Mouse (Mus musculus) MEL (cell line): ENCODE results near the gene H1fx. TPM values are rescaled to one million over a fixed set of nuclear protein-coding genes. Genes with fewer than 3 reads are reported as not detected.

Experiments used
- DNase-seq: peaks from one replicate; pipeline ENCODE4 v3.0.0; 2011; ENCODE audit warnings: low read depth, low spot score
- H3K27ac ChIP-seq: 2 replicates; pipeline ENCODE4 v1.5.1; 2012; ENCODE audit warnings: low read depth, mild to moderate bottlenecking, control low read depth, low read length, moderate library complexity; ENCODE audit not compliant: control insufficient read depth
- H3K27me3 ChIP-seq, 2 experiments: fragments of 150-350 bp in 1 of 2; sonication (generic) in 1 of 2; 2 replicates each; pipeline ENCODE4 v1.6.1; 2012; ENCODE audit warnings: low read length in 2 of 2, mild to moderate bottlenecking in 2 of 2, improper control_type of control experiment in 1 of 2, moderate library complexity in 1 of 2; ENCODE audit not compliant: insufficient read depth in 2 of 2, control insufficient read depth in 1 of 2
- H3K36me3 ChIP-seq, 2 experiments: 2 replicates each; pipeline ENCODE4 v1.6.1; 2012 to 2014; ENCODE audit warnings: low read length in 2 of 2, improper control_type of control experiment in 1 of 2, inconsistent platforms in 1 of 2, mild to moderate bottlenecking in 1 of 2; ENCODE audit not compliant: insufficient read depth in 2 of 2, control insufficient read depth in 1 of 2
- H3K4me1 ChIP-seq, 2 experiments: fragments of 150-350 bp in 1 of 2; sonication (generic) in 1 of 2; 2 replicates each; pipeline ENCODE4 v1.6.1; 2012; ENCODE audit warnings: low read length in 2 of 2, improper control_type of control experiment in 1 of 2, mild to moderate bottlenecking in 1 of 2; ENCODE audit not compliant: insufficient read depth in 2 of 2, control insufficient read depth in 1 of 2
- H3K4me3 ChIP-seq, 2 experiments: fragments of 150-350 bp in 1 of 2; sonication (generic) in 1 of 2; 2 replicates each; pipeline ENCODE4 v1.5.1; 2012; ENCODE audit warnings: low read depth in 2 of 2, low read length in 2 of 2, mild to moderate bottlenecking in 2 of 2, moderate library complexity in 2 of 2, control low read depth in 1 of 2, improper control_type of control experiment in 1 of 2; ENCODE audit not compliant: control insufficient read depth in 1 of 2, insufficient read depth in 1 of 2
- H3K79me2 ChIP-seq: 2 replicates; pipeline ENCODE4 v1.6.1; 2012; ENCODE audit warnings: mild to moderate bottlenecking, low read length, moderate library complexity; ENCODE audit not compliant: control insufficient read depth, poor library complexity, insufficient read depth
- H3K9ac ChIP-seq: 2 replicates; pipeline ENCODE4 v1.6.1; 2012; ENCODE audit warnings: low read depth, mild to moderate bottlenecking, control low read depth, low read length, moderate library complexity; ENCODE audit not compliant: control insufficient read depth, poor library complexity, severe bottlenecking
- H3K9me3 ChIP-seq: fragments of 150-350 bp; sonication (generic); replicated peaks from 2 replicates; pipeline ENCODE4 v1.6.1; 2012; ENCODE audit warnings: mild to moderate bottlenecking, low read length, improper control_type of control experiment, moderate library complexity; ENCODE audit not compliant: insufficient read depth
- BHLHE40 ChIP-seq: IDR thresholded peaks from 2 replicates; pipeline ENCODE4 v1.6.1; 2012; ENCODE audit warnings: low read depth, mild to moderate bottlenecking, inconsistent platforms, low read length, improper control_type of control experiment, borderline replicate concordance
- CHD2 ChIP-seq: IDR thresholded peaks from 2 replicates; pipeline ENCODE4 v1.6.1; 2011; ENCODE audit warnings: low read length, improper control_type of control experiment
- CTCF ChIP-seq, 3 experiments: IDR thresholded peaks in 2 of 3; conservative IDR thresholded peaks in 1 of 3; 2 replicates each; pipeline ENCODE4 v1.5.1; 2011 to 2012; ENCODE audit warnings: low read length in 3 of 3, low read depth in 2 of 3, mild to moderate bottlenecking in 2 of 3, improper control_type of control experiment in 1 of 3, inconsistent platforms in 1 of 3, mixed read lengths in 1 of 3, moderate library complexity in 1 of 3; ENCODE audit not compliant: control insufficient read depth in 1 of 3, insufficient read depth in 1 of 3, poor library complexity in 1 of 3, severe bottlenecking in 1 of 3
- E2F4 ChIP-seq: IDR thresholded peaks from 2 replicates; pipeline ENCODE4 v1.6.1; 2011; ENCODE audit warnings: low read depth, low read length, improper control_type of control experiment, borderline replicate concordance
- ETS1 ChIP-seq: IDR thresholded peaks from 2 replicates; pipeline ENCODE4 v1.6.1; 2012; ENCODE audit warnings: low read depth, mild to moderate bottlenecking, inconsistent platforms, low read length, improper control_type of control experiment, moderate library complexity
- GABPA ChIP-seq: IDR thresholded peaks from 2 replicates; pipeline ENCODE4 v1.6.1; 2012; ENCODE audit warnings: low read depth, mild to moderate bottlenecking, inconsistent platforms, low read length, improper control_type of control experiment, moderate library complexity
- GATA1 ChIP-seq: IDR thresholded peaks from 2 replicates; pipeline ENCODE4 v1.6.1; 2011; ENCODE audit warnings: low read depth, low read length, improper control_type of control experiment
- HCFC1 ChIP-seq: IDR thresholded peaks from 2 replicates; pipeline ENCODE4 v1.6.1; 2012; ENCODE audit warnings: low read depth, mild to moderate bottlenecking, inconsistent platforms, low read length, improper control_type of control experiment, moderate library complexity
- KAT2A ChIP-seq: conservative IDR thresholded peaks from 2 replicates; pipeline ENCODE4 v1.6.1; 2012; ENCODE audit warnings: low read depth, low read length, improper control_type of control experiment, inconsistent platforms
- MAX ChIP-seq: IDR thresholded peaks from 2 replicates; pipeline ENCODE4 v1.6.1; 2011; ENCODE audit warnings: low read length, improper control_type of control experiment
- MXI1 ChIP-seq: IDR thresholded peaks from 2 replicates; pipeline ENCODE4 v1.6.1; 2011; ENCODE audit warnings: mild to moderate bottlenecking, low read depth, low read length, improper control_type of control experiment
- MYB ChIP-seq: IDR thresholded peaks from 2 replicates; pipeline ENCODE4 v1.6.1; 2011; ENCODE audit warnings: mild to moderate bottlenecking, low read depth, low read length, improper control_type of control experiment
- MYC ChIP-seq: IDR thresholded peaks from 2 replicates; pipeline ENCODE4 v1.6.1; 2011; ENCODE audit warnings: low read depth, mild to moderate bottlenecking, low read length, improper control_type of control experiment, moderate library complexity
- NELFE ChIP-seq: IDR thresholded peaks from 2 replicates; pipeline ENCODE4 v1.6.1; 2011; ENCODE audit warnings: low read depth, low read length, improper control_type of control experiment
- NRF1 ChIP-seq: IDR thresholded peaks from 2 replicates; pipeline ENCODE4 v1.6.1; 2014; ENCODE audit warnings: low read depth, mild to moderate bottlenecking, inconsistent platforms, low read length, improper control_type of control experiment, moderate library complexity; ENCODE audit not compliant: poor library complexity, insufficient read depth, severe bottlenecking
- POLR2A ChIP-seq, 2 experiments: IDR thresholded peaks; 2 replicates each; pipeline ENCODE4 v1.6.1; 2011 to 2012; ENCODE audit warnings: low read length in 2 of 2, mild to moderate bottlenecking in 2 of 2, control low read depth in 1 of 2, improper control_type of control experiment in 1 of 2, low read depth in 1 of 2, moderate library complexity in 1 of 2; ENCODE audit not compliant: control insufficient read depth in 1 of 2, insufficient read depth in 1 of 2, poor library complexity in 1 of 2
- POLR2AphosphoS5 ChIP-seq: IDR thresholded peaks from 2 replicates; pipeline ENCODE4 v1.6.1; 2012; ENCODE audit warnings: low read depth, borderline replicate concordance, mild to moderate bottlenecking, inconsistent platforms, low read length, moderate library complexity, mixed read lengths
- RCOR1 ChIP-seq: IDR thresholded peaks from 2 replicates; pipeline ENCODE4 v1.6.1; 2012; ENCODE audit warnings: low read depth, mild to moderate bottlenecking, inconsistent platforms, low read length, improper control_type of control experiment
- SIN3A ChIP-seq: IDR thresholded peaks from 2 replicates; pipeline ENCODE4 v1.6.1; 2012; ENCODE audit warnings: low read length, improper control_type of control experiment, inconsistent platforms
- SMC3 ChIP-seq: IDR thresholded peaks from 2 replicates; pipeline ENCODE4 v1.6.1; 2011; ENCODE audit warnings: low read depth, low read length, improper control_type of control experiment
- TAL1 ChIP-seq: IDR thresholded peaks from 2 replicates; pipeline ENCODE4 v1.6.1; 2012; ENCODE audit warnings: mild to moderate bottlenecking, inconsistent platforms, low read length, moderate library complexity, mixed read lengths
- TCF12 ChIP-seq: IDR thresholded peaks from 2 replicates; pipeline ENCODE4 v1.6.1; 2014; ENCODE audit warnings: low read depth, mild to moderate bottlenecking, inconsistent platforms, low read length, improper control_type of control experiment, moderate library complexity
- USF2 ChIP-seq, 2 experiments: IDR thresholded peaks; 2 replicates each; pipeline ENCODE4 v1.6.1; 2011 to 2012; ENCODE audit warnings: improper control_type of control experiment in 2 of 2, low read length in 2 of 2, borderline replicate concordance in 1 of 2, inconsistent platforms in 1 of 2, low read depth in 1 of 2, mild to moderate bottlenecking in 1 of 2; ENCODE audit not compliant: insufficient read depth in 1 of 2
- ZC3H11A ChIP-seq: IDR thresholded peaks from 2 replicates; pipeline ENCODE4 v1.6.1; 2012; ENCODE audit warnings: low read depth, mild to moderate bottlenecking, inconsistent platforms, low read length, improper control_type of control experiment
- ZKSCAN1 ChIP-seq: IDR thresholded peaks from 2 replicates; pipeline ENCODE4 v1.6.1; 2012; ENCODE audit warnings: low read depth, mild to moderate bottlenecking, inconsistent platforms, low read length, improper control_type of control experiment, moderate library complexity
- ZMIZ1 ChIP-seq: IDR thresholded peaks from 2 replicates; pipeline ENCODE4 v1.6.1; 2012; ENCODE audit warnings: low read depth, mild to moderate bottlenecking, inconsistent platforms, low read length, improper control_type of control experiment, moderate library complexity
- polyA plus RNA-seq, 2 experiments: library from polyadenylated mRNA; stranded (reverse) in 1 of 2; unstranded in 1 of 2; fragments of >175 nt in 1 of 2; fragments of >200 nt in 1 of 2; gene quantifications; 2 replicates each; pipeline versions ENCODE4 v1.2.1 to v1.2.4; 2012; ENCODE audit warnings: low replicate concordance in 2 of 2, low read depth in 1 of 2; ENCODE audit not compliant: insufficient read length in 2 of 2, insufficient read depth in 1 of 2, missing spikeins in 1 of 2
- total RNA-seq: library from RNA; depleted of rRNA; stranded (reverse); fragments of 300-350 nt; gene quantifications from 2 replicates; pipeline ENCODE4 v1.2.3, GENCODE M21; 2012

Gene H1fx
- total and polyA plus RNA-seq, 3 experiments = not detected

DNA sequence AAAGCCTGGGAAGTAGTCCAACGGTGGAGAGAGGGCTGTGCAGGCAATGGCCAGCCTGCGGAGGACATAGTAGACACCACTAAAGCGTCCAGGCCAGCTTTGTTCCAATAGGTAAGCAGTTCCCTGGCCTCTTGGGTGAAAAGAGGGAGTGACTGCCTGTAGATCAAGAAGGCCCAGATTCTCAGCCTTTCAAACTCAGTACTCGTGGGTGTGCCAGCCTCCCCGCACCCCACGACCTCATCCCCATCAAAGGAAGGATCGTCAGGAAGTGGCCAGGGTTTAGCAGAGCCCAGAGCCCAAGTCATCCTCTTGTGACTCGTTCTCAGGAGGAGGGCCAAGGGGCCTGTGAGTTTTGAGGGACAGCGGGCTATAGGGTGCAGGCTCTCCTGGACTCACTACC is 1.1 kb upstream of the H1fx start:
- no peaks in the 10 kb centered on the region for H3K4me1 ChIP-seq
- H3K27ac ChIP-seq = no peak overlapping the region
- H3K79me2 ChIP-seq = no peaks in the 10 kb centered on the region
- no peaks in the 10 kb centered on the region; a peak in 1 of 4 replicates for H3K27me3 ChIP-seq
- no peak overlapping the region for H3K9ac ChIP-seq
- no peaks in the 10 kb centered on the region for H3K9me3 ChIP-seq
- H3K4me3 ChIP-seq = no peak overlapping the region
- H3K36me3 ChIP-seq = no peaks in the 10 kb centered on the region
- no peak for TF ChIP-seq TAL1
- no peak for TF ChIP-seq GATA1
- no peak for TF ChIP-seq BHLHE40
- no peak for TF ChIP-seq MXI1
- TF ChIP-seq MAX = no peak
- TF ChIP-seq POLR2AphosphoS5 = no peak
- TF ChIP-seq CTCF (IDR thresholded peaks at IDR 0.05 in 2 of 3, conservative IDR thresholded peaks at IDR 0.05 in 1 of 3; ENCODE audit: control insufficient read depth in 1 of 3, insufficient read depth in 1 of 3, low read depth in 2 of 3, low read length in 3 of 3, poor library complexity in 1 of 3, severe bottlenecking in 1 of 3) = no peak
- DNase-seq = no peak

DNA sequence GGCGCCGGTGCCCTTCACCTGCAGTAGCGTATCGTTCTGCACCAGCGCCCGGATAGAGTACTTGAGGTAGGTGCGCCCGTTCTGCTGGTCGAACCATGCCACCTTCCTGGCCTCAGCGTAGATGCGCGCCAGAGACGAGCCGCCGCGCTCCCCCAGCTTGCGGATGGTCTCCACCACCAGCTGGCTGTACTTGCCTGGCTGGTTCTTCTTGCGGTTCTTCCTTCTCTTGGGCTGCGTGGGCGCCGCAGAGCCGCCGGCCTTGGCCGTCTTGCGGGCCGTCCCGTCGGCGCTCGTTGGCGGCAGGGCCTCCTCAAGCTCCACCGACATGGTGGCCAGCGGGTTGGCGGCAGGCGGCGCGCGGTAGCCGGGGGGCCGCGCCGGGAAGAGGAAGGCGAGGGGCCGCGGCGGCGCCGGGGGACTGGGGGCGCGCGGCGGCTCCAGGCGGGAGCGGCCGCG is 379 bp downstream of the H1fx start:
- Histone ChIP-seq H3K27ac (no peak overlapping the region), H3K9me3 (no peaks in the 10 kb centered on the region), H3K36me3 (no peaks in the 10 kb centered on the region), H3K79me2 (no peaks in the 10 kb centered on the region), H3K27me3 (no peaks in the 10 kb centered on the region; a peak in 1 of 4 replicates), H3K4me1 (no peaks in the 10 kb centered on the region), H3K9ac (no peak overlapping the region), H3K4me3 (no peak overlapping the region)
- DNase-seq = no peak
- TF ChIP-seq ZKSCAN1 = no peak
- no peak for TF ChIP-seq E2F4
- no peak for TF ChIP-seq SIN3A
- no peak for TF ChIP-seq MYC
- no peak for TF ChIP-seq HCFC1
- no peak for TF ChIP-seq MYB
- TF ChIP-seq GABPA = no peak
- TF ChIP-seq KAT2A = no peak

DNA sequence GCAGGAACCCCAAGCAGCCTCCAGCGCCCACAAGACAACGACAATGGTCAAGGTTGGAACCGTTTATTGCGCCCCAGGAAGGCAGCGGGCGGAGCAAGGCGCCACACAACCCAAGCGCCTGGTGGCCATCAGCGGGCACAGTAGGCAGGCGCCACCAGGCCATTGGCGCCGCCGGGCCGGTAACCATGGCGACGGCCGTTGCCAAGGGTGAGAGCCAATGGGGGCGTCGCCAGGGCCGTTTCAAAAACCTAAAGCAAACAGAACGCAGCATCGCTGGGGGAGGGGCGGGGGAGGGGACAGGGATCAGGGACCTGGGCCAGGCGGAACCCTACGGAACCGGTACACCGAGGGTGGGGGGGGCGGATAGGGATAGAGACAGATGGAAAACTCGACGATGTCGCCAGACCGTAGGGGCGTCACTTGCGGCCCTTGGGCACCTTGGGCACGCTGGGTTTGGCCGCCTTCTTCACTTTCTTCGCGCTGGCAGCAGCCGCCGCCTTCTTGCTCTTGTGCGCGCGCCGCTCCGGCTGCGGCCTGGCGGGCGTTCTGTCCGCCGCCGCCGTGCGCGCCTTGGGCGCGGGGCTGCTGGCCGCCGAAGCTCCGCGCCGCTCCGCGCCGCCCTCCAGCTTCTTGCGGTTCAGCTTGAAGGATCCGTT is 935 bp downstream of the H1fx start:
- Histone ChIP-seq H3K9me3 (no peaks in the 10 kb centered on the region), H3K27ac (no peak overlapping the region), H3K4me3 (no peak overlapping the region), H3K36me3 (no peaks in the 10 kb centered on the region), H3K27me3 (no peaks in the 10 kb centered on the region; a peak in 1 of 4 replicates), H3K4me1 (no peaks in the 10 kb centered on the region), H3K9ac (no peak overlapping the region), H3K79me2 (no peaks in the 10 kb centered on the region)
- DNase-seq = no peak
- no peak for TF ChIP-seq SMC3
- no peak for TF ChIP-seq ZKSCAN1
- no peak for TF ChIP-seq ETS1
- no peak for TF ChIP-seq KAT2A
- TF ChIP-seq ZMIZ1 = no peak
- no peak for TF ChIP-seq USF2 (IDR thresholded peaks at IDR 0.05; ENCODE audit: borderline replicate concordance in 1 of 2, insufficient read depth in 1 of 2, low read depth in 1 of 2, low read length in 2 of 2)
- no peak for TF ChIP-seq RCOR1
- TF ChIP-seq GABPA = no peak
- TF ChIP-seq E2F4 = no peak
- TF ChIP-seq BHLHE40 = no peak
- TF ChIP-seq CHD2 = no peak
- no peak for TF ChIP-seq MAX
- no peak for TF ChIP-seq NRF1
- TF ChIP-seq NELFE = no peak
- TF ChIP-seq TCF12 = no peak
- TF ChIP-seq POLR2A (IDR thresholded peaks at IDR 0.05; ENCODE audit: control insufficient read depth in 1 of 2, insufficient read depth in 1 of 2, low read depth in 1 of 2, low read length in 2 of 2, poor library complexity in 1 of 2) = no peak
- TF ChIP-seq MYC = no peak
- no peak for TF ChIP-seq ZC3H11A
